Mouse (Mus musculus): ENCODE measurements around the gene Ripk1.
"Not testable (repeated sequence)": the region's sequence is repeated elsewhere in the genome, so short reads cannot be mapped to it uniquely, and the experiment has no call there.

The Ripk1 gene

GRCm38 (mm10) chr13:34037172-34038055 is 35.3 kb downstream of the Ripk1 start, which contains the start of gene Bphl:
Gene Bphl (plus strand): TSS chr13:34037597.
- DNase-seq (ENCODE audit: low read depth, low spot score), result peak; percentile 94

GRCm38 (mm10) chr13:34038056-34038432 is 35.9 kb downstream of the Ripk1 start:
- peak; percentile 51 for DNase-seq (ENCODE audit: low read depth, low spot score)

- DNase-seq (ENCODE audit: low read depth, low spot score), result no peak
Observed at GRCm38 (mm10) chr13:34038901-34039341, 36.8 kb downstream of the Ripk1 start.

GRCm38 (mm10) chr13:34040091-34040490 is 37.9 kb downstream of the Ripk1 start:
- DNase-seq (ENCODE audit: low read depth, low spot score), result no peak

- no peak for DNase-seq (ENCODE audit: low read depth, low spot score)
Observed at GRCm38 (mm10) chr13:34043716-34044393, 41.7 kb downstream of the Ripk1 start.

- DNase-seq (ENCODE audit: low read depth, low spot score), result no peak
Observed at GRCm38 (mm10) chr13:34045511-34046249, 43.5 kb downstream of the Ripk1 start.

GRCm38 (mm10) chr13:34046421-34047012 is 44.4 kb downstream of the Ripk1 start:
- peak; percentile 84 for DNase-seq (ENCODE audit: low read depth, low spot score)

- no peak for DNase-seq (ENCODE audit: low read depth, low spot score)
Observed at GRCm38 (mm10) chr13:34047526-34047925, 45.4 kb downstream of the Ripk1 start.

- DNase-seq (ENCODE audit: low read depth, low spot score), result no peak
Observed at GRCm38 (mm10) chr13:34050479-34050878, 48.3 kb downstream of the Ripk1 start.

- peak; percentile 71 for DNase-seq (ENCODE audit: low read depth, low spot score)
Observed at GRCm38 (mm10) chr13:34051692-34052091, 49.5 kb downstream of the Ripk1 start.

- no peak for DNase-seq (ENCODE audit: low read depth, low spot score)
Observed at GRCm38 (mm10) chr13:34053673-34054282, 51.6 kb downstream of the Ripk1 start.

- DNase-seq (ENCODE audit: low read depth, low spot score), result no peak
Observed at GRCm38 (mm10) chr13:34054391-34054790, 52.2 kb downstream of the Ripk1 start.

- no peak for DNase-seq (ENCODE audit: low read depth, low spot score)
Observed at GRCm38 (mm10) chr13:34054983-34055382, 52.8 kb downstream of the Ripk1 start.

- no peak for DNase-seq (ENCODE audit: low read depth, low spot score)
Observed at GRCm38 (mm10) chr13:34057252-34057651, 55.1 kb downstream of the Ripk1 start.

- no peak for DNase-seq (ENCODE audit: low read depth, low spot score)
Observed at GRCm38 (mm10) chr13:34060061-34060460, 57.9 kb downstream of the Ripk1 start.

- DNase-seq (ENCODE audit: low read depth, low spot score), result no peak
Observed at GRCm38 (mm10) chr13:34062466-34062865, 60.3 kb downstream of the Ripk1 start.

GRCm38 (mm10) chr13:34066351-34066750 is 64.2 kb downstream of the Ripk1 start:
- no peak for DNase-seq (ENCODE audit: low read depth, low spot score)

GRCm38 (mm10) chr13:34070296-34070695 is 68.1 kb downstream of the Ripk1 start:
- DNase-seq (ENCODE audit: low read depth, low spot score), result no peak

GRCm38 (mm10) chr13:34071836-34072235 is 69.7 kb downstream of the Ripk1 start:
- DNase-seq (ENCODE audit: low read depth, low spot score), result no peak

GRCm38 (mm10) chr13:34072847-34073246 is 70.7 kb downstream of the Ripk1 start:
- no peak for DNase-seq (ENCODE audit: low read depth, low spot score)

GRCm38 (mm10) chr13:34074441-34074840 is 72.3 kb downstream of the Ripk1 start:
- not testable (repeated sequence) for DNase-seq (ENCODE audit: low read depth, low spot score)
